Mouse (Mus musculus): Measurements from ENCODE around the gene Ppp1r11.
"Not testable (repeated sequence)": the region's sequence is repeated elsewhere in the genome, so short reads cannot be mapped to it uniquely, and the experiment has no call there.

The Ppp1r11 gene

GRCm38 (mm10) chr17:36950981-36951947 is at the start of gene Ppp1r11:
Gene Ppp1r11 (minus strand): TSS chr17:36951741.
- peak; percentile 91 for DNase-seq (ENCODE audit: low spot score)

GRCm38 (mm10) chr17:37000863-37001262 is 49.3 kb upstream of the Ppp1r11 start, which contains the start of gene Zfp57:
Gene Zfp57 (plus strand): TSS chr17:37001163.
- DNase-seq (ENCODE audit: low spot score), result no peak

DNA sequence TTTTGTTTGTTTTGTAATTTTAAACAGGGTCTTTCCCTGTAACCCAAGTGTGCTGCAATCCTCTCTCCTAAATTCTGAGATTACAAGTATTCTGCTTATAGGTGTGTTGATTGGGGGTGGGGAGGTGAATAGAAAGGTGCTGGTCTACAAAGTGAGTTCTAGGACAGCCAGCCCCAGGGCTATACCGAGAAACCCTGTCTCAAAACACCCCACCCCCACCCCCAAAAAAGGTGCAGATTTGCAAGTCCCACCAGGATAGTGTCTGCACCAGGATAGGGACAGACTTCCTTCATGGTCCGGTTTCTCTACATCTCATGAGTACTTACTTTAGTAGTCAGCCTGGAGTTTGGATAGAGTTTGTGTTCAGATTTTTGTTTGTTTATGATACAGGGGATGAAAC is 46.9 kb upstream of the Ppp1r11 start:
- DNase-seq (ENCODE audit: low spot score), result no peak

- peak; percentile 75 for DNase-seq (ENCODE audit: low spot score)
Observed at GRCm38 (mm10) chr17:36997033-36997735, 45.6 kb upstream of the Ppp1r11 start.

DNA sequence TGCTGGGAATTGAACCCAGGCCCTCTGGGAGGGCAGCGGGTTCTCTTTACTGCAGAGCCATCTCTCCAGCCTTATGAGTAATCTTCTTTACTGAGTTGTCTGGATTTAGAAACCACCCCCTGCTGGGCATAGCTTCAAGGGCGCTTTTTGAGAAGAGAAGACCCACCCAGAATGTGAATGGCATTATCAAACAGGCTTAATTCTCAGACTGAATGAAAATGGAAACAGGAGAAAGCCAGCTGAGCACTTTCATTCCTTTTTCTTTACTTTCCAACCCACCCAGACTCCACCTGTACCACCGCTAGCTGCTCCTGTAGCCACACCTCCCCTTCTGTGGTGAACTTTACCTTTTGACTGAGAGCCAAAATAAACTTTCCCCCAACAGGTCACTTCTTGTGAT is 43.9 kb upstream of the Ppp1r11 start:
- DNase-seq (ENCODE audit: low spot score), result no peak

- no peak for DNase-seq (ENCODE audit: low spot score)
Observed at GRCm38 (mm10) chr17:36994528-36994927, 43.0 kb upstream of the Ppp1r11 start.

- DNase-seq (ENCODE audit: low spot score), result no peak
Observed at GRCm38 (mm10) chr17:36993770-36994325, 42.3 kb upstream of the Ppp1r11 start.

DNA sequence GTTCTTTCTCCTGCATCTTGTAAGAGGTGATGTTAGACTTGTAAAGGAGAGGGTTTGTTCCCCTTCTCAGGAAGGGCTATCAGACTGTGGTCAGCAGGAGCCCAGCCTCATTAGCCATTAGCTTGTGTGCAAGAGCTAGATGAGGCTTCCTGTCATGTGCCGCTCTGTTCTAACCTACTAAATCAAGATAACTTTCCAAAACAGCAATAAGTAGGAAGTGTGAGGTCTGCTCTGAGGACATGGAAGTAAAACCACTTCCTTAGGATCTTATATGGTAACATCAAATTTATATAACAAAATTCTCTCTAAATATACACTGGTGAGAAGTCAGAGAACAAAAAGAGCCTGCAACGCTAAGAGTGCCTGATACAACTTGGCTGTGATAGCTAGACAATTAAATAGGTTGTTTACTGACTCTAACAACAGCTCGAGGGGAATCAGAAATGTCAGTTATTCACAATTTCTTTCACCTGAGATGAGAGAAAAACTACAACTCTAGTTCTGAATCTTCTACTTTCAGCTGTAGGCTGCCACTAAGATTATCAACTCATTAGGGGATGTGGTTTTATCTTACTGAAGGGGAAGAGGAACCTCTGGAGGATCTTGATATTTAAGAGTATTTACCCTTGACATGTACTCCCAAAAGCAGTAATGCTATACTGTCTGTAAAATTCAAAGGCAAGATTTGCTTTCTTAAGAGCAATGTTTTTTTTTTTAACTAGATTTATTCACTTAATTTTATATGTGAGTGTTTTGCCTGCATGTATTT is 41.0 kb upstream of the Ppp1r11 start:
- DNase-seq (ENCODE audit: low spot score), result no peak

DNA sequence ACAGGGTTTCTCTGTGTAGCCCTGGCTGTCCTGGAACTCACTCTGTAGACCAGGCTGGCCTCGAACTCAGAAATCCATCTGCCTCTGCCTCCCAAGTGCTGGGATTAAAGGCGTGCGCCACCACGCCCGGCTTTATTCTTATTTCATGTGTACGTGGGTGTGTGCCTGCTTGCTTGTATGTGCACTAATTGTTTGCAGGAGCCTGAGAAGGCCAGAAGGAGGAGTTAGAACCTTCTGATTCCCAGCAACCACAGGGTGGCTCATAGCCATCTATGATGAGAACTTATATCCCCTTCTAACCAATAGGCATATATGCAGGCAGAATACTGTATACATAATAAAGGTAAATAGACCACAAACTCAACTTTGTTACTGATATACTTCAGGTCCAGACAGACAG is 39.1 kb upstream of the Ppp1r11 start:
- not testable (repeated sequence) for DNase-seq (ENCODE audit: low spot score)

DNA sequence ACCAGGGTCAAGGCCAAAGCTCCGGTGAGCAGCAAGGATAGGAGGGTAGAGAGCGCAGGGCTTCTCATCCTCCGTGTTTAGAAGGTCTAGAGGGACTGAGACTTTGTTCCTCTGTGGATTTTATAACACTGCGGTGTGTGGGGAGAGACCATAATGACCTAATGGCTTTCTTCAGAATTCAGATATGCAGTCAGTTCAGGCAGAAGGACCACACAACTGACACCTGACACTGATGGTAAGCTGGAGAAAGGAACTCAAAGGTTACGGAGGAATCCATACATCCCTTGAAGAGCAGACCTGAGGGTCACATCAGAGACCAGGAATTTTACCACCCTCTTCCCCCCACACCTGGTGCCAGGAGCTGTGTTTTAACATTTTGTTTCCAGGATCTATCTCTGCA is 37.9 kb upstream of the Ppp1r11 start, which contains the start of gene H2-M5:
Gene H2-M5 (minus strand): TSS at position 101 of the 400 bp plus-strand sequence.
- DNase-seq (ENCODE audit: low spot score), result no peak

DNA sequence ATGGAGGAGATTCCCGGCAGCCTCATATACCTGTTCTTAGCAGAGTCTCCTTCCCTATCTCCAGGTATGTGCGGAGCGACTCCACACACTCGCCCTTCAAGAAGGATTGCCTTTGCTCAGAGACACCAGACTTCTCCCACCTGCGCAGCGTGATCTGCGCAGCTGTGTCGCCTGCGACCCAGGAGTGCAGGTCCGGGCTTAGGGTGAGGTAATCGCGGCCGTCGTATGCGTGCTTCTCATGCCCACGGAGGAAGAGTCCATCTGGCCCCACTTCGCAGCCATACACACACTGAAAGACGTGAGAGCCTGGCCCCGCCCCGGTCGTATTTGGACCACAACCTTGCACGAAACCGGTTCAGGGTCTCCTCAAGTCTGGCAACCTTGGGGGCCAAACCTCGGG is 36.9 kb upstream of the Ppp1r11 start:
- no peak for DNase-seq (ENCODE audit: low spot score)

GRCm38 (mm10) chr17:36982253-36983155 is 31.0 kb upstream of the Ppp1r11 start:
- DNase-seq (ENCODE audit: low spot score), result no peak

GRCm38 (mm10) chr17:36981845-36982244 is 30.3 kb upstream of the Ppp1r11 start:
- DNase-seq (ENCODE audit: low spot score), result no peak

DNA sequence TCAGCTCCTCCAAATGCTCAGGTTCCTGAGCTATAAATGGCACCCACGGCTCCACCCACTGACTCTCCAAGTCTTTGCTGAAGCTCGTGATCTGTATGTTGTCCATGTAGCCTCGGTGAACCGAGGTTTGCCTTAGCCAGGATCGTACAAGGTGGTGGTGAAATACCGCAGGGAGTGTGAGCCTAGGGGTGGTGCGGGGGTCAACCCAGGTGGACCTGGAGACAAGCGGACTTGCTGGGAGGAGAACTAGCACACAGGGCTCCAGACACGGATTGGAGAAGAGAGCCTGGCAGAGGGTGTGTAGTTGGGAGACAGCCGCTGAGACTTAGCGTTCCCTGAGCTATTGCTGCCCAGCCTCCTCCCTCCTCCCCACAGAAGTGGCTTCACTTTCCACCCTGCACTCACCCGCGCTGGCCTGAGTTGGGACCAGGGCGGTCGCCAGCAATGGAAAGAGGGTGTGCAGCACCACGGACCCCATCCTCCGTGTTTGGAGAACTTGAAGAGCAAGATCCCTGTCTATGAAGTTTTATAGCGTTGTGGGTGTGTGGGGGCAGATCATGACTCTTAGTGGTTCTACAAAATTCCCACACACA is 29.8 kb upstream of the Ppp1r11 start, which contains the start of gene 2410137M14Rik:
Gene 2410137M14Rik (minus strand): TSS at position 17 of the 593 bp plus-strand sequence.
- DNase-seq (ENCODE audit: low spot score), result no peak

GRCm38 (mm10) chr17:36973271-36973787 is 21.8 kb upstream of the Ppp1r11 start:
- no peak for DNase-seq (ENCODE audit: low spot score)

DNA sequence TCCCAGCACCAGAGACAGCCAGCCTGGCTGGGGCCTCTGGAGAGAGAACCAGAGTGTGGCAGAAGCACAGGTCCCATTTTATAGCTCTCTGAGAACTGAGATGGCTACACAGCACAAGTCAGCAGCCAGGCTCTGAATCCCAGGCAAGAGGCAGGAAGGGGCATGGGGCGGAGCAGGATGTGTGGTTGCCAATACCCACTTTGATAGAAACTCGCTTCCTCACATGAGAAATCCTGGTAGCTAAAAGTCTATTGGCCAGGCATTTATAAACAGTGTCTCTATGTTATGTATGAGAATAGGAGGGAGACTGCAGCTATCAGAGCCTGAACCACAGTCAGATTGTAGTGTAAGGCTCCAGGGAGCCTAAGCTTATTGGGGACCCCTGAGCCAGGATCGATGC is 21.2 kb upstream of the Ppp1r11 start:
- no peak for DNase-seq (ENCODE audit: low spot score)

DNA sequence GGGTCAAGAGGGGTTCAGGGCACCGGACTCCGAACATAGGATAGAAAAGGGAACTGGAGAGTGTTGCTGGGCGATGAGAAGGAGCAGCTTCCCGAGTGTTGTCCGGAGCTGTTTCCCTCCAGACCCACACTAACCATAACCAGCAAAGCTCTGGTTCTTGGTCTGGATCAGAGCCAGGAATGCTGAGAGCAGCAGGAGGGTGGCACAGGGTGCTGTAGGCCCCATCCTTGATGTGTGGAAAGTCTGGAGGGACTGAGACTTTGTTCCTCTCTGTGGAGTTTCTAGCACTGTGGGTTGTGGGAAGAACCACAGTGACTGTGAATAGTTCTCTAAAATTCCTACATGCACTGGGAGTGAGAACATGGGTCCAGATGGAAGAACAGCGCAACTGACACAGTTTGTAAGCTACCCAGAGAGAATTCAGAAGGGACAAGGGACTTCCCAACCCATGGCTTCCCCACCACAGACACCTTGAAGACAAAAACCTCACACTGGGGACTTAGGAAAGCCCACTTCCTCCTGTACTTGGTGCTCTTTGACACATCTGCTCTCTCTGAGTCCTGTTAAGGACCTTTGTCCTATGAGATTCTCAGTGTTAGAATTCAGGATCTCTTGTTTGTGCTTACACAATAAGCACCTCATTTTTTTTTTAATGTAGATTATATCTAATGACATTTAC is 19.8 kb upstream of the Ppp1r11 start:
- no peak for DNase-seq (ENCODE audit: low spot score)

GRCm38 (mm10) chr17:36970316-36970890 is 18.9 kb upstream of the Ppp1r11 start:
- no peak for DNase-seq (ENCODE audit: low spot score)

GRCm38 (mm10) chr17:36966875-36967274 is 15.3 kb upstream of the Ppp1r11 start:
- DNase-seq (ENCODE audit: low spot score), result no peak
